Mouse (Mus musculus) spleen, embryonic (tissue): ENCODE measurements at regions not wholly inside any gene's neighbourhood (a gene's known extent, or its start where the extent isn't known, plus 50 kb on each side); places are given as distances from the start of the nearest gene placed in this dataset.

ENCODE experiments used
- CTCF ChIA-PET: fragments of 350-600 bp; sonication (Branson Sonifier 250); formaldehyde crosslinking; loops from one replicate; lab custom pipeline; 2022; lab: Charles Lee

DNA sequence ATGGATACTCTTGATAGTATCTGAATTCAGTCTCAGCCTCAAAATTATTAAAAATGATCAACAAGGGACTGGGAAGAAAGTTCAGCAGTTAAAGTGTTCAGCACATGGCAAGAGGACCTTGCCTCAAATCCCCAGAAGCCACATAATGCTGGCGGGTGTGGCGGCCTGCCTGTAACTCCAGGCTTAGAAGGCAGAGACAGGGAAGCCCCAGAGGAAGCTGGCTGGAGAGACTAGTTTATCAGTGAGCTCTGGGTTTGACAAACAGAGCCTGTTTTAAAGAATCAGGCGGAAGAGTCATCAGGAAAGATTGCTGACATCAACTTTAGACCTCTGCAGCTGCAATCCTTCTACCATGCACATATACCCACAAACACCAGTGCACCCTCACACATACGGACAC is 52.1 kb upstream of the Fyn start:
- CTCF ChIA-PET, result no interaction called here

DNA sequence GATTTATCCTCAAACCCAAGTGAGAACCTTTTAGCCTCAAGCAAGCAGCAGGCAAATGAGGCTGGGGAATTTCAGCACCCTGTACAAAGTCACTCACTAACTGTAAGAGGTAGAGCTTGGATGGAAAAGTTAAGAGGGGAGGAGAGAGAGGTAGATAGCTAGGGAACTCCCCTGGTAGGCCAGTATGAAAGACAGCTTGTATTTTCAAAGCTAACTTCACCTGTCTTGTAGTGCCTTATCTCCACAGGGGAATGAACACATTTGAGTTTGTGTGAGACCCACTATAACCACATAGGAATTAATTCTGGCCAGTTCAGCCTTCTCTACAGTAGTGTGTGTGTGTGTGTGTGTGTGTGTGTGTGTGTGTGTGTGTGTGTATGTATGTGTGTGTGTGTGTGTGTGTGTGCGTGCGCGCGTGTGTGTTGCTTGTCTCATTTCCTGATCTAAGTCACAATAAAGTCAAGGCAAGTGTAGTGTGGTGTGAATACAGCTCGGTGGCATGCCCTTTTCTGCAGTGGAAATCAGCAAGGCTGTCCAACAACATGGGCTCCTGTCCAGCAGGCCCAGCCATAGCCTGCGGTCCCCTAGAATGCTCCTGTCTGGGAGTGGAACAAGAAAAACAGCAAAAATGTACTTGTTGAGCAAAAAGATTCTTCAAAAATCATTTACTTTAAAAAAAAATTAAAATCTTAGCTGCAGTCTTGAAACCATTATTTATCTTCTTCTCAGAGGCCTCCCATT is 53.1 kb upstream of the Fyn start:
- CTCF ChIA-PET, result no interaction called here

DNA sequence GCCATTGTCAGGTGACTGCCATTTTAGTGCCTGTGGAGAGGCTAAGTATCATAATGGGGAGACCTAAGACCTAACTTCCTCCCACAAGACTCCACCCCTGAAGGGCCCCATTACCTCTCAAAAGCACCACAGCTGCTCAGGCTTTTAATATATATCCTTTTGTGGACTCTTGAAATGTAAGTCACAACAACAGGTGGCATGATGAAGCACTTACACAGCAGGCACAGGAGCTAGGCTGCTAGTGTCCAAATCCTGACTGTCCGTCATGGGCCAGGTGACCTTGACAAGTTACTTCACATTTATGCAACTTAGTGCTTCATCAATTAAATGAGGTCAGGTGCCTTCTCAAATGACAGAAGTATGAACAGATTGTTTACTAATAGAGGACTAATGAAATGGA is 57.2 kb upstream of the Fyn start:
- CTCF ChIA-PET, result interaction anchor here (0.7 kb wide), 1 partner anchor 312 kb away, joined by 3 read pairs; no protein-coding TSS in a partner anchor

DNA sequence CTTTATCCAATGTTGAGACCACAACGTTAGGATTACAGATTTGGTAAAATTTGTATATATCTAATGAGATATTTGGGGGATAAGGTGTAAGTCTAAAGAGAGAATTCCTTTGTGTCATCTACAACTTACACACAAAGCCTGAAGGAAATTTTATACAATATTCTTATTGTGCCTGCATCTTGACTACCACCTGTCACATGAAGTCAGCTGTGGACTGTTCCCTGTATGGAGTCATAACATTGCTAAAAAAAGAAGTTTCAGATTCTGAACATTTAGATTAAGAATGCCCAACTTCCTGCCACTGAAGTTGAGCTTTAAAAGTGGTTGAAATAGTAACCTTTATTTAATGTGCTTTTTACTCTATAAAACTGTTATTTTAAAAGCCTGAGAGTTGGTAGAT is 60.1 kb upstream of the Fyn start:
- CTCF ChIA-PET, result no interaction called here

DNA sequence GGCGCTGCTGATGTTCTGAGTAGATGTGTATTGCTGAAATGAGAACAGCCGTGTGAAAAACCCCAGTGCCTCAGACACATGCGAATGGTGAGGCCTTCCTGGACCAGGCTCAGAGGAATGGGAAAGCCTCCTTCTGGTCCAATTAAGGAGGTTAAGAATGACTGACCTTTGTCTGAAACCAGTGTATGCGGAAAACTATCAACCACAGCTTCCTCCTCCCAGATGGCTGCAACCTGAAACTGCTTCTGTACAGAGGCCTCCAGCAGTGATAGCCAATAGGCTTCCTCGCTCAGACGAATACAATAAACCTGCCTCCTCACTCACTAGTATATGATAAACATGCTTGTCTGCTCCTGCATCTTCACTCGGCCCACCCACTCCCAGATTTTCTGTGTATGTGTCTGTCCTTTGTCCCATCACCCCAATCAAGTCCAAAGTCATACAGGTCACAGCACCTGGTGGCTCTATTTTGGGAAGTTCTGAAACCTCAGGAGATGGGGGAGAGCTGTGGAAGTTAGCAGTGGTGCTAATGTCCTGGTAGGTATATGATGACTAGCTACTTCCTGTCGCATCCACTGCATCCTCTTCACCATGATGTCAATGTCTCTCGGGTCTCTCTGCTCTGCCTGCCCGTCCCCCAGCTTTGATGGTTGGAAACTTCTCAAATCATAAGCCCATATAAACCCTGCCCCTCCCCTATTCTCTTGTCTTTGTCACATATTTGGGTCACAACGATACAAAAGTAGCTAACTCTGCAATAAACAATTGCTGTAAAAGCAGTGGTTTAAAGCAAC is 75.8 kb upstream of the Fyn start:
- CTCF ChIA-PET, result no interaction called here

DNA sequence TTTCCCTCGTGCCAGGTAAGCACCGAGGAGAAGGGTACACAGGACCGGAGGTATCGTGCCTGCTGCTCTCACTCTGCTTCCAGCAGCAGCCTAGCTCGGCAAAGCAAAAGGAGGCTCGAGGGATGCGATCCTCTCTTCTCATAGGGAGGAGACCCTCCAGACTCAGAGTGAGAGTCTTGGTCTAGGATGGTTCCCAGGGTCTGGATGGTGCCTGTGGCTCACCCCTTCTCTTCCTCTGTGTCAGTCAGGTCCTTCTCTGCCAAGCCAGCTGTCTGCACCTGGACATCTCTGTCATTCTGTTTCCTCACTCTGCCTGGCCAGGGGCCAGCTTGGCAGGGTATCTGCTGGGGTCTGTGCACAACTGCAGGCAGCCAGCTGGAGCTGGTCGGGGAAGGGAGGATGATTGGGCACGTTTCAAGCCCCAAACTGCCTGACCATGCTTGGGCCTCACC is 76.9 kb upstream of the Fyn start:
- CTCF ChIA-PET, result no interaction called here

DNA sequence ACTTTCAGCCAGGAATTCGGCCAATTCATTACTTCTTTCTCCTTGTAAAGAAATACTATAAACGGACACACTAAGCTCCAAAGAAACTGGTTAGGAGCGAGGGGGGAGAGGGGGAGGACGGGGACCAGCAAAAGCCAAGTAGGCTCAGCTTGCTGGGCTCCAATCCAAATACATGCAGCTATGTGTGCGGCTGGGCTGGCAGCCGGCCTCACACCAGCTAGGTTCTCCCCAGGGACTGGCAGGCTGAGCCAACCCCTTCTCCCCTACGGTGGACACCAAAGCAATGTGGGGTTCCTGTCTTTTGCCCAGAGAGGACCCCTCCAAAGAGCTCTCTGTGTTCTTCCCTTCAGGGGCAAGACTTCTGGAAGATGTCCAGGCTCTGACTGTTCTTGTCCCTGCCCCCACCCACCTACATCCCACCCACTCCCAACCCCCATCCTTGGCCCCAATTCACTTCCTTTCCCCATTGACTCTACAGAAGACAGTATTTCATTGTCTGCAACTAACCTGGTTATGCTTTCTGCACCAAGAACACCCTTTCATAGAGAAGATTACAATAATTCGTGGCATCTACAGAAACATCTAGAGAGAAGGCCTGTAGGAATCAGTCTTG is 77.4 kb upstream of the Fyn start:
- CTCF ChIA-PET, result no interaction called here

DNA sequence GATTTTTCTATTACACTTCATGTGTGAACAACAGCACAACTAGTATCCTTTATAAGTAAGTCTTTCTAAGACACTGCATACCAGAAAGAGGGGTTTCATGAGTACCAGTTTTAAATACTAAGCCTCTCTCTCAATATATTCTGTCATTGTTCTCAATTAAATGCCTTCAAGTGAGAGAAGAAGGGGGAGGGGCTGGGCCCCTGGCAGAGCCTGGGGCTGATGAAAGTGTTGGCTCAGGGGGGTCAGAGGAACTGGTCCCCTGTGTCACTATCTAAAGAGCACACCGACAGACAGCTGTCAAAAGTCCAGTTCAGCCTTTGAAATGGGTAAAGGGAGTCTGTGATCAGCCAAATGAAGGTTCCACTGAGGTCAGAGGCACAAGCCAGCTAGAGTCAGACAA is 78.4 kb upstream of the Fyn start:
- CTCF ChIA-PET, result interaction anchor here (0.6 kb wide), 2 partner anchors 28 to 165 kb away, joined by 3 read pairs; no protein-coding TSS in a partner anchor

DNA sequence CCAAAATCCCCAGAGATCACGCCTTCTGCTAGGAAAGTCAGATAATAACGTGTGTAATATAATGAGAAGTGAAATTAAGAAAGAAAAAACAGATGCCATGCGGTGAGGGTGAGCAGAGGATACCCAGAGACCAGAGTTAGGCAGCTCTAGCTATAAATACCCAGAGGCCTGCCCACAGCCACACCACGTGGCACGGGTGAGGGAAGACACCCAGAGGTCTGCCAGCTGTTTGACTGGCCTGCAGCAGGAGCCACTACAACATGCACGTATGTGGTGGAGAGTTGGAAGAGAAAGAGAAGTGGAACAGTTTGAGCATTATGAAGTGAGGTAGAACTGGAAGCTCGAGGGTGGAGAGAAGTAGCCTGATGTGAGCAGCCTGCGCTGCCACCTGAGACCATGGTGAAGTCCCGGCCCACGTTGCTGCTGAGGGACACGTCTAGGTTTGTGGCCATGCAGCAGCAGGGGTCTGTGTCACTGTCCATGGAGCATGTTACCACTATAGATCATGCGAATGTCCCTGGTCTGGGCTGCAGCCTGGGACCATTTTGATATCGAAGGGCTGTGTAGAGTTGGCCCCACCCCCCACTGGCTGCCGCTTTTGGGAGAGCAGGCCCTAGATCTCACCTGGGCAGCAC is 88.2 kb upstream of the Fyn start:
- CTCF ChIA-PET, result interaction anchor here (0.6 kb wide), 1 partner anchor 52 kb away, joined by 9 read pairs; no protein-coding TSS in a partner anchor

DNA sequence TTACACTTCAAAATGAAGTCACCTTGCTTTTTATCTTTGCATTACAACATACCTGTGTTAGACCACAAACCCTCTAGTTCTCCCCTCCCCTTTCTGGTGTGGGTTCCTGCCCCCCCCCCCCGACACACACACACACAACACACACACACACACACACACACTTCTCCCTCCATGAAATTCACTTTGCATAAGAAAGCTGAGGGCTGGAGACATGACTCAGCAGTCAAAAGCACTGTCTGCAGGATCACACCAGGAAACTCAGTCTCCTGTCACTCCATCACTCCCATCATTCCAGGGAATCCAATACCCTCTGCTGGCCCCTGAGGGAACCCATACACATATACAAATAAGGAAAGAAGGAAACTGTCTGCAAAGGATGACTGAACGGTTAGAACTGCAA is 94.5 kb upstream of the Fyn start:
- CTCF ChIA-PET, result no interaction called here

DNA sequence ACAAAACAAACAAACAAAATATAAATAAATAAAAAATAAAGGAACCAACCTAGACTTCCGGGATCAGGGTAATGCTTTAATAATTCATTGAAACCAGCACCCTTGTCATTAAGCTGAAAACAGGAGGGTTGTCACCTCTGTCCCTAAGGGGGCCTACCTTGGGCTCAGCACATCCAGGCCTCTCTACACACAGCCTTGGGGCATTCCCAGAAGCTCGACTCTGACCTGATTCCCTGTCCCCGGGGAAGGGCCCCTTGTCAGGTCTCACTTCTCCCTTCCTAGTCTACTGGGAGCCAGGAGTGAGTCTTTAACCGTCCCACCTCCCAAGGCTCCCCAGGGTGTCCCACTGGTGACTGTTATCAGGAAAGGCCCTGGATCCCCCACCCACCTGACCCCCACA is 95.2 kb upstream of the Fyn start:
- CTCF ChIA-PET, result no interaction called here

DNA sequence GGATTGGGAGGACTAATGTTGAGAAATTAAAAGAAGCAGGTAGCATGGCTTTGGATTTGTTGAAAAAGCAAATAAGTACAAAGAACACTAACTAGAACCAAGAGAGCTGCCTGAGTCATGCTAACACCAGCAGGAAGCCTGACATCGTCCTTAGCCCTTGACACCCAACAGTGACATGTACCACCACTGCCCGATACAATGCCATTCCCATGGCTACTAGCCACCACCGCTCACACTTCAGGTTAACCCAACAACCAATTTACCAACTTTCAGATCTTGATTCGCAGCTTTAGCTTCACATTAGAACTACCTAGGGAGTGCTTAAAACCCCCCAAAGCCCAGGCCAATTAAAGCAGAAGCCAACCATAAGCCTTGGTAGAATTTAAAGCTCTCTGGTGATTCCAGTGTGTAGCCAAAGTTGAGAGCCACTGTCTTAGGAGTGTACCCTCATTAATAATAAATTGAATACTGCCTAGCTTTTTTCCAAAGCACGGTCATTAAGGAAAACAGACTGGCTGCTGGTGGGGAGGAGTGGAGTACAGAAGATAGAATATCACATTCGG is 96.2 kb upstream of the Fyn start:
- CTCF ChIA-PET, result no interaction called here

DNA sequence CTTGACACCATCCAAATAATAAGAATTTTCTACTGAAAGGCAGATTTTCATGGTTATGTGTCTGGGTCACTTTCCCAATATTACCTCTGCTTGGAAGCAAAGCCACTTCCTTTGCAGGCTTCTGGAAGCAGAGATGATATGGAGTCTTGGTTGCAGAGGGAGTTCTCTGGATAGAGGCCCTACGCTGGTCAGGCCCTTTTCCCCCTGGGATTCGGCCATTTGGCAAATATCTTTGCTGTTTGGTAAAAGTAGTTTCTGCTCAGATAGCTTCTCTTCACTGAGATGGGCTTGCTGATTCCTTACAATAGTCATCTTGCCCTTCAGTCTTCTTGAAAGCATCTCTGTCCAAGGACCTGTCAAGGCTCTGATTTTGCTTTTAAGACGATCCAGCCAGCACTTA is 98.2 kb upstream of the Fyn start:
- CTCF ChIA-PET, result no interaction called here

DNA sequence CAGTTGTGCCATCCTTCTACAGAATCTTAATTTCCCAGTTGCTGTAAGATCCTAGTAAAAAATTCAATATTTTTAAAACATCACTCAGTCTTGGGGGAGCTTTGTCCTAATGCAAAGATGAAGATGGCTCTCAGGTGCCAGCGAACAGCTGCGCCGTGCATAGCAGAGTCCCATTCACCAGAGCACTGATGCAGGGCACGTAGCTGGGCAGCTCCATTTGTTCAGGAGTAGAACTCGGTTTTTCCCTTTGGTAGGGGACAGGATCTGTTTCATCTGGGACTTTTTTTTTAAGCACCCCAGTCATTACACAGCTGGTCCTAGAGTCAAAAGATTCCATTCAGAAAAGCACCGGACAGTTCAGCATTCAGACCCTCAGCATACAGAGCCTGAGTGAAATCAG is 101.4 kb upstream of the Fyn start:
- CTCF ChIA-PET, result no interaction called here

DNA sequence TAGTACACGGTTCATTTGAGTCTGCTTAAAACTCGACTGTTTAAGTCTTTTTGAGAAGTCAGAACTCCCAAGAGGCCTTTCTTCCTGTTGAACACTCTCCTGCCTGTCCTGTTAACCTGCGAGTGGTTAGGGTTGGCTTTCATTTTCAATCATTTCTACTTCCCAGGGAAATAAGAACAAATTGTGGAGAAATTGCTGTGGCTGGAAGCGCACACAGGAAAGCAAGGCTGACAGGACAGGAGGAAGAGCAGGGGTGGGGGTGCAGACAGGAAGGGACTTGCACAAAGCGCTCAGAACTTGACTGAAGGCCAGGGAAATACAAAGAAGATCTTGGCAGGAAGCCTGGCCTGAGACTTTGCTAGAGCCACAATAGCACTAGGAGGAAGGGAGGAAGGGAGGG is 102.2 kb upstream of the Fyn start:
- CTCF ChIA-PET, result no interaction called here

DNA sequence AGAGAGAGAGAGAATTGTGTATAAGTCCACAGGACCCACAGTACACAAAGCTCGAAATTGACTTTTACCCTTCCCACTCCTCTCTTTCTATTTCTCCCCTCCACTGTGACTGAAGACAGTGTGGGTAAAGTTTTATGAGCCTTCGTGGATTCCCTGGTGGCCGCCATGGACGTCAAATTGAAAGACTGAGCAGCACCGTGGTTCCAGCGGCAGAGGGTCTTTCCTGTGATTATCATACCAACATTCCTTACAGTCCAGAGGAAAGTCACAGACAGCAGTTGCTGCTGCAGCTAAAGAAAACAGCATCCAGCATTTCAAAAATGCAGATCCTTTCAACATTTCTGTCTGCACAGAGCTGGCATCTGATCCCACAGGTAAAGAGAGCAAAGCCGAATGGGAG is 98.9 kb upstream of the Ccn6 start:
- CTCF ChIA-PET, result no interaction called here

DNA sequence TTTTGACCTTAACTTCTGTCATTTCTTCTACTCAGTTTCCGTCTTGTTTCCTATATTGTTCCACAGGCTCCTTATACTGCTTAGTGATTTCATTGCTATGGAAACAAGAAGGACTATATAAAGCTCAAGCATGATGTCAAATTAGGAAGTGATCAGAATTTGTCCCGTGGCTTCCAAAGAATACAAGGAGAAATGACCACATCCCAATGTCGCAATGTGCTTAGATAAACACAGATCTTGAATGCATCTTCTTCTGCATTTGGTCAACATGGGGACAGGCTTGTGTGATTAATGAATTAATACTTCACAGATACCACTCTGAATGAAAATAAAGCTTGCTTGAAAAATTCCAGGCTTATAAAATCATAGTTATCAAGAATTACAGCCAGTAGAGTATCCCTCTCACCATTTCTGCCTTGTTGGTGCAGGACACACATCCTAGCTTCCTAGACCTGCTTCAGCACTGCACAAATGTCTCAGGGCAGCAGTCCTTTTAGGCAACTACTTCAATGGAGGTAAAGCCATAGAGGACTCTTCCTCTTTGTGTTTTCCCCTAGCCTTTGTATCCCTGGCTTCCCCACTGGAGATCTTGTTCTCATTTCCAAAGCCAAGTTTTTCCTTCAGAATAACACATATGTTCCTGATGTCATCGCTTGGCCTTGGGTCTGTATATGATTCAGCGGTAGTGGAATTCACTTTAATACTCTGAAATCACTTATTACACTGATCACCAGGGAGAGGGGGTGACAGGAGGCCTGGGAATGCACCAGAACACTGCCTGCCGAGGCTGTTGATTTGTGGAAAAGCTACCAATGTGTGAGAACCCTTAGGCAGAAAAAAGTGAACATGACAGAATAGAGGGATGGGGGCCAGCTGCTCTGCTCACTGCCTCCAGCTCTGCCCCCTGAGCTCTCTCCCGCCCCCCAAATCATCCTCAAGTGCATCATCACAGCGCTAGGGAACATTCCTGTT is 97.9 kb upstream of the Ccn6 start:
- CTCF ChIA-PET, result interaction anchor here (1.1 kb wide), 1 partner anchor 128 kb away, joined by 8 read pairs; no protein-coding TSS in a partner anchor

DNA sequence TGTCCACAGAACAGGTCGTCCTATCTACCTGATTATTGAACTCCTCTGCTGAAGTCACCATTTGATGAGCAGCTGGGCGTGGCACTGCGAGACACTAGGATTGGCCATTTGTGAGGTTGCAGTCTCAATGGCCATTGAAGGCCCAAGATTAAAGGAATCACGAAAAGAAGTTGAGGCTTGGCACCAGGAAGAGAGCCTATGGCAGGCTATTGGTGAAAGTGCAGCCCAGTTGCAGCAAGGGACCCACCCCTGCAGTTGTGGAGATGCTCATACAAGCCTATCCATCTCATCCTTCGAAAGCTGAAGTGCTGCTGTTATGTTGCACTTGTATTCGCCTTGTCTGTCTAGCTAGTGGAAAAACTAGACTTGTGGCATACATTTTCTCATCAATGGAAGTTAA is 96.5 kb upstream of the Ccn6 start:
- CTCF ChIA-PET, result interaction anchor here (1.1 kb wide), 1 partner anchor 130 kb away, joined by 8 read pairs; no protein-coding TSS in a partner anchor

DNA sequence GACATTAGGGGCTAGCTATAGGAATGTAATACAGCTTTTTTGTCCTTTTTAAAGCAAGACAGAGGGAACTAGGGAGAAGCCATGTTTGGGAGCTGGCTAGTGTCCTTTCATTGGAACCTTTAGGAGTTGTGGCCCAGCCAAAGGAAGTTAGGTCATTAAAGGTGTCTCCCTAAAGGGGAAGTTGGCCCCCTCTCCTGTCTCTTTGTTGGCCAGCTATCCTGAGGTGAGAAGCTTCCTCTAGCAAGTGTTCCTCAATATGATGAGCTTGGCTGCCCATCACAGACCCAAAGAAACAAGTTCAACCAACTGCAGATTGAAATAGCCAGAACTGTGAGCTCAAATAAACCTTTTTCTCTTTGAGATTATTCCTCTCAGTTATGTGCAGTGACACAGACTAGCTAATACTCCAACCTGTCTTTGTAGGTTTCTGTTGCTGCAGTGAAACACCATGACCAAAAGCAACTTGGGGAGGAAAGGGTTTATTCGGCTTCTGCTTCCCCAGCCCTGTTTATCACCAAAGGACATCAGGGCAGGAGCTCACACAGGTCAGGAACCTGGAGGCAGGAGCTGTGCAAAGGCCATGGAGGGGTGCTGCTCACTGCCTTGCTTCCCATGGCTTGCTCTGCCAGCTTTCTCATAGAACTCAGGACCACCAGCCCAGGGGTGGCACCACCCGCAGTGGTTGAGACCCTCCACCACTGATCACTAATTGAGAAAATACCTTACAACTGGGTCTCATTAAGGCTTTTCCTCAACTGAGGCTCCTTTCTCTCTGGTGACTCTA is 94.0 kb upstream of the Ccn6 start:
- CTCF ChIA-PET, result interaction anchor here (0.7 kb wide), 1 partner anchor 153 kb away, joined by 3 read pairs; no protein-coding TSS in a partner anchor
